Mouse (Mus musculus) stomach, embryonic 14.5 days (tissue): ENCODE results near the gene Cetn3. TPM values are rescaled to one million over a fixed set of nuclear protein-coding genes. Genes with fewer than 3 reads are reported as not detected.

Experiments
- ATAC-seq: fragments of 200-750 bp; cut with Nextera tagmentation; 2 replicates; pipeline ENCODE4 v1.8.0; 2017; ENCODE audit warnings: low read depth, moderate TSS enrichment; ENCODE audit not compliant: insufficient number of reproducible peaks, insufficient read depth, low FRiP score
- H3K27ac ChIP-seq: fragments of 300-500 bp; sonication (generic); 2 replicates; pipeline ENCODE4 v1.5.1; 2014; ENCODE audit warnings: mild to moderate bottlenecking, low read length, moderate library complexity, mixed read lengths
- H3K27me3 ChIP-seq: fragments of 300-500 bp; sonication (generic); 2 replicates; pipeline ENCODE4 v1.6.1; 2014; ENCODE audit warnings: low read length, control low read depth, mixed read lengths; ENCODE audit not compliant: control insufficient read depth, insufficient read depth
- H3K36me3 ChIP-seq: fragments of 300-500 bp; sonication (generic); 2 replicates; pipeline ENCODE4 v1.6.1; 2014; ENCODE audit warnings: mild to moderate bottlenecking, control low read depth, low read length, moderate library complexity, mixed read lengths; ENCODE audit not compliant: control insufficient read depth, insufficient read depth
- H3K4me1 ChIP-seq: fragments of 300-500 bp; sonication (generic); 2 replicates; pipeline ENCODE4 v1.6.1; 2014; ENCODE audit warnings: low read length, control low read depth, mixed read lengths; ENCODE audit not compliant: control insufficient read depth, insufficient read depth
- H3K4me2 ChIP-seq: fragments of 300-500 bp; sonication (generic); replicated peaks from 2 replicates; pipeline ENCODE4 v1.6.1; 2014; ENCODE audit warnings: low read depth, low read length, control low read depth
- H3K4me3 ChIP-seq: fragments of 300-500 bp; sonication (generic); 2 replicates; pipeline ENCODE4 v1.5.1; 2014; ENCODE audit warnings: low read depth, low read length, control low read depth
- H3K9ac ChIP-seq: fragments of 300-500 bp; sonication (generic); replicated peaks from 2 replicates; pipeline ENCODE4 v1.6.1; 2014; ENCODE audit warnings: low read depth, mild to moderate bottlenecking, control low read depth, low read length, moderate library complexity, mixed read lengths
- H3K9me3 ChIP-seq: fragments of 300-500 bp; sonication (generic); 2 replicates; pipeline ENCODE4 v1.6.1; 2016; ENCODE audit warnings: low read depth, low read length, control low read depth; ENCODE audit not compliant: control insufficient read depth
- WGBS: fragments of 180-500 bp; shearing (Covaris S2); extraction: QIAGEN DNeasy Blood & Tissue Kit; methylation state at CpG from one replicate; pipeline ENCODE4 v1.1.7; 2014; 5-methylcytosine and 5-hydroxymethylcytosine counted together
- polyA plus RNA-seq: library from polyadenylated mRNA; unstranded; fragments of >200 nt; fragmentation: Nextera tagmentation; extraction: Ambion mirVana; gene quantifications from 2 replicates; pipeline ENCODE4 v1.2.1, GENCODE M21; 2014

The Cetn3 gene
- 266 and 279 TPM in 2 replicates for polyA plus RNA-seq

- Histone ChIP-seq H3K4me3 (peak within 1 kb of the TSS; percentile 68), H3K27me3 (no peaks in the 10 kb centered on the region), H3K9me3 (no peaks in the 10 kb centered on the region), H3K4me1 (0 out of 2 replicates have a peak, but pooled peaks cover 2% of the 10 kb centered on the region), H3K9ac (peak within 1 kb of the TSS; percentile 82), H3K27ac (peak within 1 kb of the TSS; percentile 99), H3K36me3 (peaks cover 3% of the 10 kb centered on the region; the same call in 1 of the 2 replicates), H3K4me2 (peak within 1 kb of the TSS; percentile 79)
- peak; percentile 92 for ATAC-seq
- under 1% methylated on average over 29 of the region's 29 CpGs for WGBS
These were observed at the start of gene Cetn3 for GRCm38 (mm10) chr13:81782971-81783404. Gene Cetn3, plus strand, starts transcription at chr13:81783077.

DNA sequence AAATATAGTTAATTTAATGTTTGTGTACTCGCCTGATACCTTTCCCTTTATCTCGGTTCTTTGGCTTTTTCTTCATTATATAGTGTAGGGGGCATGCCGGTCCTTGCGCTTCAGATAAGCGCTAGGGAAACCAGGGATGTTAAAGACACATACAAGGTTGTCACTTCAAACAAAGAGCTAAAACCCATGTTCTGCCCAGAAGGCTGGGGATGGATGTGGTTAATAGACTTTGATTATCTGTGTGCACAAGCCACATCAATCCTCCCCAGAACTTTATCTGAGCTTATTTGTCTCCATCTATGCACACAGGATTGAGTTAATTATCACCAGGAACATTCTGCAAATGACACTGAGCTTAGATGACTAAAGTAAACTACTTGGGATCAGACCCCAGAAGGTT is 46.3 kb upstream of the Cetn3 start:
- Histone ChIP-seq H3K36me3 (no peaks in the 10 kb centered on the region), H3K9me3 (no peaks in the 10 kb centered on the region), H3K27me3 (no peaks in the 10 kb centered on the region), H3K4me1 (no peaks in the 10 kb centered on the region), H3K4me2 (no peak overlapping the region), H3K9ac (no peak overlapping the region), H3K27ac (no peak overlapping the region), H3K4me3 (no peak overlapping the region)
- WGBS: 72% methylated on average over 5 of the region's 5 CpGs
- no peak for ATAC-seq

- H3K27ac ChIP-seq: no peak overlapping the region
- ATAC-seq: no peak
- H3K9me3 ChIP-seq: no peaks in the 10 kb centered on the region
- no peaks in the 10 kb centered on the region for H3K4me1 ChIP-seq
- no peak overlapping the region for H3K9ac ChIP-seq
- no peak overlapping the region for H3K4me3 ChIP-seq
- no peaks in the 10 kb centered on the region for H3K36me3 ChIP-seq
- H3K27me3 ChIP-seq: no peaks in the 10 kb centered on the region
- 53% methylated on average over 3 of the region's 3 CpGs for WGBS
- no peak overlapping the region for H3K4me2 ChIP-seq
These were observed 42.0 kb upstream of the Cetn3 start for GRCm38 (mm10) chr13:81740898-81741297.

GRCm38 (mm10) chr13:81743391-81744091 is 39.3 kb upstream of the Cetn3 start:
- H3K9ac ChIP-seq: no peak overlapping the region
- 52% methylated on average over 10 of the region's 10 CpGs for WGBS
- no peaks in the 10 kb centered on the region for H3K9me3 ChIP-seq
- H3K4me3 ChIP-seq: no peak overlapping the region
- no peak overlapping the region for H3K4me2 ChIP-seq
- no peak overlapping the region for H3K27ac ChIP-seq
- H3K36me3 ChIP-seq: no peaks in the 10 kb centered on the region
- no peaks in the 10 kb centered on the region for H3K27me3 ChIP-seq
- peak; percentile 6; the same call in 1 of the 2 replicates for ATAC-seq
- no peaks in the 10 kb centered on the region for H3K4me1 ChIP-seq

DNA sequence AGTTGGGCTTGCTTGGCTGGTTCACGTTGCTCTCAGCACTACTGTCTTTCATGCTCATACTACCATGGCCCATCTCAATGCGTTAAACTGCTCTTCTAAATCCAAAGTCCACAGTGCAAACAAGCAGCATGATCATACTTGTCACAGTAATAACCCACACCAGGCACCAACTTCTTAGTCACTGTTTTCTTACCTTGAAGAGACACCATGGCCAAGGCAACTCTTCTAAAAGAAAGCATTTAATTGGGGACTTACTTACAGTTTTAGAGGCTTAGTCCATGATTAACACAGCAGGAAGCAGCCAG is 38.8 kb upstream of the Cetn3 start:
- H3K27ac ChIP-seq: no peak overlapping the region
- H3K4me2 ChIP-seq: no peak overlapping the region
- no peaks in the 10 kb centered on the region for H3K9me3 ChIP-seq
- ATAC-seq: peak; percentile 28; the same call in 1 of the 2 replicates
- H3K27me3 ChIP-seq: no peaks in the 10 kb centered on the region
- WGBS: 40% methylated on average over 2 of the region's 2 CpGs
- no peak overlapping the region for H3K4me3 ChIP-seq
- H3K36me3 ChIP-seq: no peaks in the 10 kb centered on the region
- H3K4me1 ChIP-seq: no peaks in the 10 kb centered on the region
- no peak overlapping the region for H3K9ac ChIP-seq

- Histone ChIP-seq H3K27ac (no peak overlapping the region), H3K9ac (no peak overlapping the region), H3K9me3 (no peaks in the 10 kb centered on the region), H3K36me3 (no peaks in the 10 kb centered on the region), H3K4me3 (no peak overlapping the region), H3K4me1 (no peaks in the 10 kb centered on the region), H3K4me2 (no peak overlapping the region), H3K27me3 (no peaks in the 10 kb centered on the region)
- peak; percentile 49; the same call in 1 of the 2 replicates for ATAC-seq
These were observed 28.0 kb upstream of the Cetn3 start for GRCm38 (mm10) chr13:81754878-81755277.

DNA sequence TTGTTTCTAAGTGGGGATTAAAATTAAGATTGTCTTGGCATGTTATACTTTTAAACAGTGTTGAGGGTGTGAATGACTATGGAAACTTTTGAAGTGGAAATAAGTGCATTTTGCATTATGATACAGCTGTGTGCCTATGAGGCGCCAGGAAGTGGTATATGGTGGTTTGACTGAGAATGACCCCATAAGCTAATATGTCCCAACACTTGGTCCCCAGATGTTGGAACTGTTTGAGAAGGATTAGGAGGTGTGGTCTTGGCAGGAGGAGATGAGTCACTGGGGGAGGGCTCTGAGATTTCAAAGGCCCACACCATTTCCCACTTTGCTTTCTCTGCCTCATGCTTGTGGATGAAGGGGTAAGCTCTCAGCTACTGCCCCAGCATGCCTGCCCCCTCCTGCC is 27.6 kb upstream of the Cetn3 start:
- H3K9ac ChIP-seq: no peak overlapping the region
- no peaks in the 10 kb centered on the region for H3K36me3 ChIP-seq
- no peaks in the 10 kb centered on the region for H3K4me1 ChIP-seq
- ATAC-seq: no peak
- no peak overlapping the region for H3K4me3 ChIP-seq
- no peaks in the 10 kb centered on the region for H3K9me3 ChIP-seq
- no peaks in the 10 kb centered on the region for H3K27me3 ChIP-seq
- H3K4me2 ChIP-seq: no peak overlapping the region
- H3K27ac ChIP-seq: no peak overlapping the region
- WGBS: 85% methylated on average over 1 of the region's 1 CpGs

DNA sequence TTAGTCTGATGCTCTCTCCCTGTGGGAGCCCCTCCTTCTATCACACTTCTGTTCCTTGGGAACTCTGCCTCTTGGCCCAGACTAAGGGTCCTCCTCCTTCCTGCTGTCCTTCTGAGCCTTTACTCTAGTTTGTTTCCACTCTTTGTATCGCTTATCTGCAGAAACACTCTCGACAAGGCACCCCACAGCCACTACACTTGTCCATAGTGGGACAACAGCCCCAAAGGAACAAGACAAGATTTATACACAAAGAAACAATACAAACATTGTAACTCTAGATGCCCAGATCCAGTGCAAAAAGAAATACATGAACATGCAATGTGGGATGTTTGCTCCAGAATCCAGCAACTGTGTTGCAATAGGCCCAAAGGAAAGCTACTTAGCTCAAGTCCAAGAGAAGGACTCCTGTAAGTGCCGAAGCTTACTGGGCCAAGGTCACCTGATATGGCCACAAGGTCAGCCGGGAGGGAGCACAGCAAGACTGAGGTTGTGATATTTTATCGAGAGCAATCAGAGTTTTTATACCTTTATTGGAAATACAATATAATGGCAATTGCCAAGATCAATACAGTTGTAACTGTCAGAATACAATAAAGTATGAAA is 25.7 kb upstream of the Cetn3 start:
- no peak overlapping the region for H3K27ac ChIP-seq

More for the DNA sequence above, 25.7 kb upstream of the Cetn3 start:
- no peak overlapping the region for H3K9ac ChIP-seq
- no peak overlapping the region for H3K4me3 ChIP-seq
- H3K4me1 ChIP-seq: no peaks in the 10 kb centered on the region
- no peaks in the 10 kb centered on the region for H3K36me3 ChIP-seq
- no peaks in the 10 kb centered on the region for H3K9me3 ChIP-seq
- H3K4me2 ChIP-seq: no peak overlapping the region
- ATAC-seq: no peak
- 78% methylated on average over 5 of the region's 5 CpGs for WGBS
- H3K27me3 ChIP-seq: no peaks in the 10 kb centered on the region
